Mouse (Mus musculus) small intestine, adult 2 months (tissue): Measurements from ENCODE around the gene Ldhd.

Source experiments
- CTCF ChIP-seq: fragments of 200-500 bp; IDR thresholded peaks from 2 replicates; pipeline ENCODE4 v1.5.1; 2012; ENCODE audit warnings: low read depth, mild to moderate bottlenecking, control low read depth, inconsistent platforms, low read length, moderate library complexity, mixed read lengths; ENCODE audit not compliant: insufficient replicate concordance, insufficient read length; ENCODE audit errors: extremely low read depth
- POLR2A ChIP-seq: fragments of 200-500 bp; IDR thresholded peaks from 2 replicates; pipeline ENCODE4 v1.6.1; 2012; ENCODE audit warnings: low read depth, mild to moderate bottlenecking, control low read depth, inconsistent platforms, low read length, moderate library complexity

DNA sequence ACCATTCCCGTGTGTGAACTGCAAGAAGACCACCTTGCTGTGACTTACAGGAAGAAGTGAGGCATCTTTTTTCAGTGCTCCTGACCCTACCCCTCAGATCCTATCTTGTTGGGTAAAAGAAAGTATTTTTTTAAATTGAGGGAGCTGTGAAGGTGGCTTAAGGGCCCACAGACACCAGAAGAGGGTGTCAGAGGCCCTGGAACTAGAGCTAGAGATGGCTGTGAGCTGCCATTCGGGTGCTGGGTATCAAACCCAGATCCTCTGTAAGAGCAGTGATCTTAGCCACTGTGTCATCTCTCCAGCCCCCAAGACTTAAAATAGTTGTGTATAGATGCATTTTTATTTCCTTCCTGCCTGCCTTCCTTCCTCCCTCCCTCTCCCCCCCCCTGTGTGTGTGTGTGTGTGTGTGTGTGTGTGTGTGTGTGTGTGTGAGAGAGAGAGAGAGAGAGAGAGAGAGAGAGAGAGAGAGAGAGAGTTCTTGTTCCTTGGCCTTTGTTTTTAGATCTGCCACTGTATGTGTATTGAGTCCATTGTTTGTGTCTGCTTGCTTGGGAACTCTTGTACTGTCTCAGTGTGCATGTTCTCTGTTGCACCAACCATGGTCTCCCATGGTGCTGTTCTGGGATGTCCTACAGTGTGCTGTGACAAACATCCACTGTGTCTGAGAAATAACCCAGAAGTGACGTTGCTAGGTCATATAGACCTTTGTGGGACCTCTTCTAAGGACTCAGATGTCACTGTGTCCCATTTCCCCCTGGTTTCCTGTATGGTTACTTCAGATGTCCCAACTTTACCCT is 35.9 kb downstream of the Ldhd start:
- TF ChIP-seq CTCF: no peak
- no peak for TF ChIP-seq POLR2A
